Mouse (Mus musculus): ENCODE data around the gene Crip1.

- TF ChIP-seq CTCF (IDR thresholded peaks at IDR 0.05; ENCODE audit: low read depth, low read length) = peak; percentile 67
- TF ChIP-seq EP300 (IDR thresholded peaks at IDR 0.05; ENCODE audit: insufficient read depth, low read depth, low read length) = no peak
Measured at GRCm38 (mm10) chr12:113102461-113102860, 43.7 kb upstream of the Crip1 start.
